Mouse (Mus musculus): Measurements from ENCODE around the gene Stmn3.

Gene Stmn3

GRCm38 (mm10) chr2:181314080-181314810 is at the start of gene Stmn3:
Gene Stmn3, minus strand, starts transcription at chr2:181314500.
- TF ChIP-seq CTCF (conservative IDR thresholded peaks at IDR 0.05; ENCODE audit: low read length) = no peak
- no peak for TF ChIP-seq NANOG (IDR thresholded peaks at IDR 0.05; ENCODE audit: borderline replicate concordance, low read length)
- H3K36me3 ChIP-seq (ENCODE audit: insufficient read depth, low read length) = no peaks in the 10 kb centered on the region
- peak within 1 kb of the TSS; percentile 82 for H3K4me3 ChIP-seq (replicated peaks; ENCODE audit: low read length)
- no peaks in the 10 kb centered on the region for H3K9me3 ChIP-seq (ENCODE audit: low read length)
- H3K4me1 ChIP-seq (replicated peaks; ENCODE audit: low read depth, low read length) = peaks cover 45% of the 10 kb centered on the region
- H3K27me3 ChIP-seq (ENCODE audit: insufficient read depth, low read length) = peaks cover 10% of the 10 kb centered on the region

- Histone ChIP-seq H3K36me3 (ENCODE audit: insufficient read depth, low read length) (peaks cover 63% of the 10 kb centered on the region), H3K4me1 (replicated peaks; ENCODE audit: low read depth, low read length) (peaks cover 42% of the 10 kb centered on the region), H3K9me3 (ENCODE audit: low read length) (no peaks in the 10 kb centered on the region), H3K27me3 (ENCODE audit: insufficient read depth, low read length) (no peaks in the 10 kb centered on the region), H3K4me3 (replicated peaks; ENCODE audit: low read length) (peak overlapping the region; percentile 89)
- TF ChIP-seq NANOG (IDR thresholded peaks at IDR 0.05; ENCODE audit: borderline replicate concordance, low read length) (no peak), CTCF (conservative IDR thresholded peaks at IDR 0.05; ENCODE audit: low read length) (no peak), POU5F1 (IDR thresholded peaks at IDR 0.05; ENCODE audit: borderline replicate concordance, low read length) (no peak)
Measured at GRCm38 (mm10) chr2:181363946-181364345, 49.6 kb upstream of the Stmn3 start.

GRCm38 (mm10) chr2:181356780-181357179 is 42.5 kb upstream of the Stmn3 start:
- TF ChIP-seq POU5F1 (IDR thresholded peaks at IDR 0.05; ENCODE audit: borderline replicate concordance, low read length) (no peak), CTCF (conservative IDR thresholded peaks at IDR 0.05; ENCODE audit: low read length) (no peak), NANOG (IDR thresholded peaks at IDR 0.05; ENCODE audit: borderline replicate concordance, low read length) (no peak)
- H3K4me3 ChIP-seq (replicated peaks; ENCODE audit: low read length) = no peak overlapping the region
- no peaks in the 10 kb centered on the region for H3K4me1 ChIP-seq (replicated peaks; ENCODE audit: low read depth, low read length)
- H3K27me3 ChIP-seq (ENCODE audit: insufficient read depth, low read length) = no peaks in the 10 kb centered on the region
- H3K9me3 ChIP-seq (ENCODE audit: low read length) = peaks cover 7% of the 10 kb centered on the region
- peaks cover 100% of the 10 kb centered on the region for H3K36me3 ChIP-seq (ENCODE audit: insufficient read depth, low read length)

- H3K27me3 ChIP-seq (ENCODE audit: insufficient read depth, low read length) = no peaks in the 10 kb centered on the region
- TF ChIP-seq POU5F1 (IDR thresholded peaks at IDR 0.05; ENCODE audit: borderline replicate concordance, low read length) (no peak), NANOG (IDR thresholded peaks at IDR 0.05; ENCODE audit: borderline replicate concordance, low read length) (no peak), CTCF (conservative IDR thresholded peaks at IDR 0.05; ENCODE audit: low read length) (no peak)
- H3K36me3 ChIP-seq (ENCODE audit: insufficient read depth, low read length) = peaks cover 95% of the 10 kb centered on the region
- H3K9me3 ChIP-seq (ENCODE audit: low read length) = no peaks in the 10 kb centered on the region
- H3K4me1 ChIP-seq (replicated peaks; ENCODE audit: low read depth, low read length) = peaks cover 12% of the 10 kb centered on the region
- no peak overlapping the region for H3K4me3 ChIP-seq (replicated peaks; ENCODE audit: low read length)
Measured at GRCm38 (mm10) chr2:181342766-181343165, 28.5 kb upstream of the Stmn3 start.

- no peaks in the 10 kb centered on the region for H3K9me3 ChIP-seq (ENCODE audit: low read length)
- TF ChIP-seq NANOG (IDR thresholded peaks at IDR 0.05; ENCODE audit: borderline replicate concordance, low read length) (no peak), POU5F1 (IDR thresholded peaks at IDR 0.05; ENCODE audit: borderline replicate concordance, low read length) (no peak), CTCF (conservative IDR thresholded peaks at IDR 0.05; ENCODE audit: low read length) (no peak)
- H3K36me3 ChIP-seq (ENCODE audit: insufficient read depth, low read length) = peaks cover 95% of the 10 kb centered on the region
- peaks cover 6% of the 10 kb centered on the region for H3K4me1 ChIP-seq (replicated peaks; ENCODE audit: low read depth, low read length)
- H3K4me3 ChIP-seq (replicated peaks; ENCODE audit: low read length) = no peak overlapping the region
- no peaks in the 10 kb centered on the region for H3K27me3 ChIP-seq (ENCODE audit: insufficient read depth, low read length)
Measured at GRCm38 (mm10) chr2:181340426-181340825, 26.1 kb upstream of the Stmn3 start.

GRCm38 (mm10) chr2:181334023-181334422 is 19.7 kb upstream of the Stmn3 start:
- Histone ChIP-seq H3K9me3 (ENCODE audit: low read length) (no peaks in the 10 kb centered on the region), H3K36me3 (ENCODE audit: insufficient read depth, low read length) (peaks cover 95% of the 10 kb centered on the region), H3K4me1 (replicated peaks; ENCODE audit: low read depth, low read length) (peaks cover 53% of the 10 kb centered on the region), H3K4me3 (replicated peaks; ENCODE audit: low read length) (no peak overlapping the region), H3K27me3 (ENCODE audit: insufficient read depth, low read length) (no peaks in the 10 kb centered on the region)
- no peak for TF ChIP-seq NANOG (IDR thresholded peaks at IDR 0.05; ENCODE audit: borderline replicate concordance, low read length)
- TF ChIP-seq CTCF (conservative IDR thresholded peaks at IDR 0.05; ENCODE audit: low read length) = peak; percentile 81

GRCm38 (mm10) chr2:181332542-181332941 is 18.2 kb upstream of the Stmn3 start:
- Histone ChIP-seq H3K4me1 (replicated peaks; ENCODE audit: low read depth, low read length) (peaks cover 60% of the 10 kb centered on the region), H3K4me3 (replicated peaks; ENCODE audit: low read length) (no peak overlapping the region), H3K9me3 (ENCODE audit: low read length) (no peaks in the 10 kb centered on the region), H3K36me3 (ENCODE audit: insufficient read depth, low read length) (peaks cover 95% of the 10 kb centered on the region), H3K27me3 (ENCODE audit: insufficient read depth, low read length) (no peaks in the 10 kb centered on the region)
- TF ChIP-seq CTCF (conservative IDR thresholded peaks at IDR 0.05; ENCODE audit: low read length) (no peak), POU5F1 (IDR thresholded peaks at IDR 0.05; ENCODE audit: borderline replicate concordance, low read length) (peak; percentile 29; the same call in 1 of the 2 replicates), NANOG (IDR thresholded peaks at IDR 0.05; ENCODE audit: borderline replicate concordance, low read length) (peak; percentile 98)

GRCm38 (mm10) chr2:181326098-181326497 is 11.8 kb upstream of the Stmn3 start:
- peaks cover 100% of the 10 kb centered on the region for H3K36me3 ChIP-seq (ENCODE audit: insufficient read depth, low read length)
- TF ChIP-seq CTCF (conservative IDR thresholded peaks at IDR 0.05; ENCODE audit: low read length) = no peak
- no peak for TF ChIP-seq NANOG (IDR thresholded peaks at IDR 0.05; ENCODE audit: borderline replicate concordance, low read length)
- TF ChIP-seq POU5F1 (IDR thresholded peaks at IDR 0.05; ENCODE audit: borderline replicate concordance, low read length) = no peak
- H3K4me3 ChIP-seq (replicated peaks; ENCODE audit: low read length) = no peak overlapping the region
- peaks cover 81% of the 10 kb centered on the region for H3K4me1 ChIP-seq (replicated peaks; ENCODE audit: low read depth, low read length)
- no peaks in the 10 kb centered on the region for H3K9me3 ChIP-seq (ENCODE audit: low read length)
- no peaks in the 10 kb centered on the region for H3K27me3 ChIP-seq (ENCODE audit: insufficient read depth, low read length)

GRCm38 (mm10) chr2:181322136-181322535 is 7.8 kb upstream of the Stmn3 start:
- Histone ChIP-seq H3K27me3 (ENCODE audit: insufficient read depth, low read length) (no peaks in the 10 kb centered on the region), H3K4me1 (replicated peaks; ENCODE audit: low read depth, low read length) (peaks cover 67% of the 10 kb centered on the region), H3K9me3 (ENCODE audit: low read length) (no peaks in the 10 kb centered on the region), H3K36me3 (ENCODE audit: insufficient read depth, low read length) (peaks cover 67% of the 10 kb centered on the region), H3K4me3 (replicated peaks; ENCODE audit: low read length) (peak overlapping the region; percentile 49)
- TF ChIP-seq CTCF (conservative IDR thresholded peaks at IDR 0.05; ENCODE audit: low read length) = no peak
- TF ChIP-seq NANOG (IDR thresholded peaks at IDR 0.05; ENCODE audit: borderline replicate concordance, low read length) = peak; percentile 47; the same call in 1 of the 2 replicates
- TF ChIP-seq POU5F1 (IDR thresholded peaks at IDR 0.05; ENCODE audit: borderline replicate concordance, low read length) = no peak

Measured in E14TG2a.4 (cell line).